Mouse (Mus musculus): ENCODE results near the gene Npcd. TPM values are rescaled to one million over a fixed set of nuclear protein-coding genes. Genes with fewer than 3 reads are reported as not detected.

The Npcd gene
- 1 to 10 TPM; 1.0 to 2.5 TPM for total RNA-seq (2021)
- long read RNA-seq, experiment 1: 0 reads
- long read RNA-seq, experiment 2: 0 reads

DNA sequence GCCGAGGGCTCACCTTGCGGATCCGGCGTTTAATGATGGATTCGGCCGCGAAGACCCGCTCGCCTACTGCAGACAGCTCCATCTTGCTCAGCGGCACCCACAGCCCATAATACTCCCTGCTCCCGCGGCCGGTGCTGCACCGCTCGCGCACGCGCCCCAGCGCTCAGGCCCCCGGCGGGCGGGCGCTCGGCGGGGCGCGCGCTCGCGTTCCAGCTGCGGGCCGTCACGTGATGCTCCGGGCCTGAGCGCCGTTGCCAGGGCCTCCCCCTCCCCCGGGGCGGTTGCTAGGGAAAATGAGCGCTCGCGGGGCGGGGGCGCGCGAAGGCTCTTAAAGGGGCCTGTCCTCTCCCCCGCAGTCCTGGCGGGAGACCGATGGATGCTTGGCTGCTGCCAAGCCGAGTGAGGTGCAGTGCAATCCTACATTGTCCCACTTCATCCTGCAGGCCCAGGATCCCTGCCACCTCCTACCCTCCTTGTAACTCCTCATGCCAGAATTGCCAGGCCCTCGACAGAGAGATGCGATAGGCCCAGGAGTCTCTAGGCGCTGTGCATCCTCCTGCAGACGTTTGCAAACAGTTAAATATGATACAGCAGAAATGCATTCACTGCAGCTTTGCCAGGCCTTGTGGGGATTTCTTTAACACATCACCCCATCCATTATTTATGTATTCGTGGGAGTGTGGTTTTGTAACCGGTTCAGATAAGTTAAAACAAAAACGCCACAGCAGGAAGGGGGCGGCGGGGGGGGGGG, at the start of gene Npcd, which contains the start of gene Cbx6:
Gene Npcd, minus strand, starts transcription at position 108 of the 751 bp plus-strand sequence.
Gene Cbx6, minus strand, starts transcription at position 559 of the 751 bp plus-strand sequence.
- DNase-seq: peak; percentile 97

DNA sequence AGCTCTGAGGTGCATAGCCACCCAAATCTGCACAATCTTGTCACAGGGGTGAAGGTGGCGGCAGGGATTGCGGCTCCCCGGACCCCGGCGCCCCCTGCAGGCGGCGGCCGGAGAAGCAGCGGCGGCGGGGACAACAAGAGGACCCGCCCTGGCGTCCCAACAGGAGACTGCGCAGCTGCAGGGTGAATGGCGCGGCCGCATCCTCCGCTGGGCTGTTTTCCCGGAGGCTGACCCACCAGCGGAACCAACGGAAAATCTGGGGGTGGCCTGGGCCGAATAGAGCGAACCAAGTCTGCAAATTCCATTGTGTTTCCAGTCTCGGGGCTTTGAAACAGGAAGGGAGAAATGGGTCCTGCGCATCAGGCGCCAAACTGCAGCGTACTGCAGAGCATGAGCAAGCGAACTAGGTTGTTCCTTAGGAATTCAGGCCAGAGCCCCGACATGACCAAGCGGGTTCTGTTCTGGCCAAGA, 49.4 kb upstream of the Npcd start:
- peak; percentile 96 for DNase-seq

DNA sequence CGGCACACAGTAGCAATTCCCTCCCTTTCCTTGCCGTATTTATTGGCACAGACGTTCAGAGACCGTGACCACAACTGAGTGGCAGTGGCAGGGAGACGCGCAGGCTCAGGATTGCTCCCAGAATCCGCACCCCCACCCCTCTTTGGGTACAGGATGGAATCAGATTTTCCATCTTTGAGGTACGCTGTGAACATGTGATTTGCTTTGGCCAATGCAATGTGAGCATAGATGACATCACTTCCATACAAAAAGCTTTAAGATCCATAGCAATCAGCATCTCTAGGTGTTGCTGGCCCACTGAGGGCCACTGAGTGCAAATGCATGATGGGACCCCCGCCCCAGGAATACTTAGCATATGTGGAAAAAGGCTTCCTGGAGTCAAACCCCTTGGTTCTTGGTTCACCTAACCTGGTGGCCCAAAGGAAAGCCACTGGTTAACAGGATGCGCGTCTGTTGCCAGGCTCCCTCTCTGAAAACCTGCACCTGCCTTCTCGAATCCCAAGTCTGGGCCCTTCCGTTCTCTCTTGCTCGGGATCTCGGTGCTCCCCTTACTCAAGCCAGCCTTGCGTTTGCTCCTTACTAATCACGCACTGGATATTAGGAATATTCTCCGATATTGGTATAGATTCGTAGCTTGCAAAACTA, 48.7 kb upstream of the Npcd start:
- DNase-seq: no peak

DNA sequence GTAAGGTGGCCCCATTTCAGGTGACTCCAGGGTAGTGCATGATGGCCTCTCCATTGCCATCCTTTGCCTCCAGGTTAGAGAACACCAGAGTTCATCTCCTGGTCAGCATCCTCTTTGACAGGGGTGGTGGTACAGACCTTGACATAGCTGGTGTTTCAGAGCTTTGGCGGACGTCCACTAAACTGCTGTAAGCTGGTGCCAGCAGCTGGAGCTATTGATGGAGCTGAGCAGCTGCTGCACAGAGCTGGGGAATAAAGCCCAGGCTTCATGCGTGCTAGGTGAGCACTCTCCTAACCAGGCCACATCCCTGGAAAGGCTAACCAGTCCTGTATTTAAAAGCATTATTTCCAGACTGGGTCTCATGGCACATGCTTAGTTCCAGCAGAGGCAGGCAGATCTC, 46.4 kb upstream of the Npcd start:
- DNase-seq: no peak

DNA sequence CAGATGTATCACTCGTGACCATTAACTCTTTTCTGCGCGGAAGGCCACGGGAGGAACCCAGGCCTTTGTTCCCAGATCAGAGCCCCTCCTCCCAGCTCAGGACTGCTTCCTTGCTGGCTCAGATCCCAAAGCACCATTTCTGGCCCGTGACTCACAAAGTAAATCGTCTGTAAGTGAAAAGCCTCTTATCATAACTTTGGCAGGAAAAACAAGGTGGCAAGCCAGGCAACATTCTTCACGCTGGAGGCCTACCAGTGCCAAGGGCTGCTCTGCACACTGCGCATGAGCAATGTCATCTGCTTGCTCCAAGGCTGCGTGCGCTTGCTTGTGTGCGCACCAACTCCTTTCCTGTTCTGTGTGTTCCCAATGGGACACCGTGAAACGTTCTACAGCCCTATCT, 45.3 kb upstream of the Npcd start:
- DNase-seq: peak; percentile 58

DNA sequence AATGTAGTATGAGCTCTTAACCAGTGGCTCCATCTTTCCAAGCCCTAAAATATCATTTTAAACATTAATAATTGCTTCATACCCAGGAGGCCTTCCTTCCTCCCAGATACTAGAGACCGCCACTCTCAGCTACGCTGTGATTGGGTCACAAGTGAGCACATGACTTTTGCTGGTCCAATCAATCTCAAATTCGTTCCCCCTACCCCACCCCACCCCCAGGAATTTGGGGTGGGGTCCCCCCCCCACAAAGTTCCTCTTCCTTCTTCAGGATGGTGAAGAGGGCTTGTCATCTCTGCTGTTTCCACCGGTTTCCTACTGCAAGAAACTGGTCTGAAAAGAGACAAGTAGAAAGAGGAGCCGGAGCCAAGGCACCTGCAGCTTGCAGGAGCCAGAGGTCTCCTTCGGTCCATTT, 44.7 kb upstream of the Npcd start:
- DNase-seq: no peak

DNA sequence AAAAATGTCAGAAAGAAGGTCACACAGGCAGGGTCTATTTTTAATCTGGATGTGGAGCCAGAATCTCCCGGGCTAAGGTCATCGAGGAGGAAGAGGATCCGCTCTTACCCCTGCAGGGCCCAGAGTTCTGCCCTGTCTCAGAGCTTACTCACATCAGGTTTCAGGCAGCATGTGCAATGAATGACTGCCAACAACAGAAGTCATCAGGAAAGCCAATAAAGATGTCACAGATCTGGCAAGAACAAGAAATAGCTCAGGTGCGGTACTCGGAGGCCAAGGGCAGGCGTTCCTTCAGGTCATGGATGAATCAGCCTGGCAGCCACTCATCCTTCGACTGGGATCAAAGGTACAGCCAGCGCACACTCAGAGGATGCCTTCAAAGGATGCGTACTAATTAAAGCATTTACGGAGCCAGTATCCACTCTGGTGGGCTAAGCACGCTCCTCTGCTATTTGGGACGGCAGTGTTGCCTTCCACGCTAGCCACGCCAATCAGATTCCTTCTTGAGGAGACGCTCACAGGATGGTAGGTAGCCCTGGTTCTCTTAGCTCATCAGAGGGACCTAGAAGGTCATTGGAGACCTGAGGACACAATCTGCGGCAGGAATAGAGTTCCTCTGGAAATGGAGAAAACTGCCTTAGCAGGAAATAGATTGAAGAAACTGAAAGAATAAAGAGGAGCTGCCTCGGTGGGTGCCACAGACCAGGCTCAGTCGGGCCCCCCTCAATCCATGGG, 41.4 kb upstream of the Npcd start:
- no peak for DNase-seq

DNA sequence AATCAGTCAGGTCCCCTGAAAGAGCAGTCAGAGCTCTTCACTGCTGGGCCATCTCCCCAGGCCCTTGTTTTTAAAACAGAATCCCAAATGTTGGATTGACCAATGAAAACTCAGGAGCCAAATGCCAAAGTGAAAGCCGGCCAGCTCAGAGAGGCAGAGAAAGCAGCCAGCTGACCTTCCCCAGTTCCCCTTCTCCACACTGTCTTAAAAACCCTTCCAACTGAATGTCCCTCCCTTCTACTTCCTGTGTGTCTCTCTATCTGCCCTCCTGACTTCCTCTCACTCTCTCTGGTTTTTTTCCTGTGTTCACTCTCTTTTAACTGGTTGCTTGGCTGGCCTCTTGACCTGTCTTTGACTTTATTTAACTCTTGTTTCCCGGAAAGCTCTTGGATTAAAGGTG, 40.0 kb upstream of the Npcd start:
- DNase-seq: no peak

DNA sequence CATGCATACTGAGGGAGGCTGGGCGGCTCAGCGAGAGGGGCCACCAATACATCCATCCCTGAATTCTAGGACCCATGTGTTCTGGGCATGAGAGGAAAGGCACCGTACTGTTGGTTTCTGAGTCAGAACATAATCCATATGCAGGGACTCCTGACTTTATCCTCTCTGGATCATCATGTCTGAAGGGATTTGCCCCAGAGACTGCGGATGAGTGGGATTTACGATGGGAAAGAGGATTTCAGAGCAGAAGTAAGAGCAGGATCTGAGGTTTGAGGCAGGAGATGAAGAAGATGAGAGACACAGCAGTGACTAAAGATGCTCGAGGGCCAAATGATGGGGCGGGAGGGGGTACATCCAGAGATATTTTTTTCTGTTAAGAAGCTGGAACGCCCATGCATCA, 39.5 kb upstream of the Npcd start:
- no peak for DNase-seq

DNA sequence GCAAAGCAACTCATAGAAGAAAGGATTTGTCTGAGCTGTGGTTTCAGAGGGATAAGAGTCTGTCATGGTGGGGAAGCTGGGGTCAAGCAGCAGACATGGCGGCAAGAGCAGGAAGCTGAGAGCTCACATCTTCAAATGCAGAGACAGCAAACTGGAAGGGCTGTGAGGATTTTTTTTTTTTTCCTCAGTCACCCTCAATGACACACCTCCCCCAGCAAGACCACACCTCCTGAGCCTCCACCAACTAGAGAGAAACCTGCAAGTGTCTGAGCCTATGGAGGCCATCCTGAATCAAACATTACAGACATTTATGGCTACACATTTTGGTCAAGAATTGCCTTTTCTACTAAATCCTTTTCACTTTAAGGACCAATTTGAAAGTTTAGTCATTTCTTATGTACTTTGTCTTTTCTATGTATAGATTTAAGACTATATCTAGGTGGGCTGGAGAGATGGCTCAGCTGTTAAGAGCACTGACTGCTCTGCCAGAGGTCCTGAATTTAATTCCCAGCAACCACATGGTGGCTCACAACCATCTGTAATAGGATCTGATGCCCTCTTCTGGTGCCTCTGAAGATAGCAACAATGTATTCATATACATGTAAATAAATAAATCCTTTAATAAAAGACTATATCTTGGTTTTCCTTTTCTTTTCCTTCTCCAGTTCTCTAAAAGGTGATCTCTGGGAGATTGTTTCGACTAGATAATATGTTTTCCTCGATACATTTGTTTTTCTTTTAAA, 33.4 kb upstream of the Npcd start:
- DNase-seq: no peak

DNA sequence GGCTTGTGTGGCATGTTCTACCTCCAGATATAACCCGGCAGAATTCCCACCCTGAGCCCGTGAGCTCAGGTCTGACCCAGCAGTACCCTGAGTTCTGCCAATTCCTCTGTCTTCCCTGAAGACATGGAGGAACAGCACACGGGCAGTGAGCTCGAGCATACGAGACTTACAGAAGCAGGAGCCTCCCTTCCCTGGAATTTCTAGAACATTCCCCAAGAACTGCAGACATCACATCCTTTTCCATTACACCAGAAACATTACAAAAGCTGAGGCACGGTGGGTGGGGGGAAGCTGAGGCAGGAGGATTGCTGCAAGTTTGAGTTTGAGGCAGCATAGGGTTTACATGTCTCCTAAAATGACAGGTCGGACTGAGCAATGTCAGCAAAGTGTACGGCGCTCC, 25.8 kb upstream of the Npcd start:
- no peak for DNase-seq

DNA sequence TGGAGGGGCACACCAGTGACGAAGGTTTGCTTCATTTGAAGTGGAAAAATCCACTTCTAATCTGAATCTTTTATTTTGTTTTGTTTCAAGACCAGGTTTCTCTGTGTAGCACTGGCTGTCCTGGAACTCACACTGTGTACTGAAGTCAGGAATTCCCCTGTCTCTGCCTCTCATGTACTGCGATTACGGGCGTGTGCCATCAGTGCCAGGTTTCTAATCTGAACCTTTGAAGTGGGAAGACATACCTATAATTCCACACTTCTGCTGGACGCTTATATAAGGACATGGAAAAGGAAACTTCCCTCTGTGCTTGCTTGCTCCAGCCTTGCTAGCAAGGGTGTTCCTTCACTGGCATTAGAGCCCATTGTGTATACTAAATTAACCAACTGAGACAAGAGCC, 24.9 kb upstream of the Npcd start:
- no peak for DNase-seq

DNA sequence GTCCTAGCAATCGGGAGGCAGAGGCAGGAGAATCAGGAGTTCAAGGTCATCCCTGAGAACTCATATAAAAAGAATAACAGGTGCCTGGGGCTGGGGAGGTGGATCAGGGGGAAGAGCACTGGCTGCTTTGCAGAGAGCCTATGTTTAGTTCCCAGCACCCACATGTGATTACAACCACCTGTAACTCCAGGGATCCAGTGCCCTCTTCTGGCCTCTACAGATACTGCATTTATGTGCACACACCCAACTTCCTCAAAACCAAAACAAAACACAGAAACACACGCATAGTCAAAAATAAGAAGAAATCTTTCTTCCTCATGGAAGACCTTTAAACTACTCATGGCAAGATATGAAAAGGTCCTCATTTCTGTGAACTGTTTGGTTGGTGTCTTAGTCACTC, 16.1 kb upstream of the Npcd start:
- no peak for DNase-seq

DNA sequence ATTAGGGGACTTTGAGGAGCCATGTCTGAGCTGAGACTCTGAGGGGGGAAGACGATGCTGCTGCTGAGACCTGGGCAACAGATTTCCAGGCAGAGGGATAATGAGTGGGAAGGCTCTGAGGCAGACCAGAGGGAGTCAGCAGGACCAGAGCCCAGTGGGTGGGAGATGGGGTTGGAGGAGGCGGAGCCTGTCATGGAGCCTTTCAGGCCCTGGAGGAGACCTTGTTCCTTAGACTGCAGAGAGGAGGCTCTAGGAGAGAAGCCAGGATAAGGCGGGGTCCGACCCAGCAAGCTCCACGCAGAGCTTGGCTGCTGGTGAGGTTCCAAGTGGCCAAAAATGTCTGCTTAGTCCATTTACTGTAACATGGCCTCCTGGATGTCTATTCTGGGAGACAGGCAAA, 13.1 kb upstream of the Npcd start:
- peak; percentile 67 for DNase-seq

DNA sequence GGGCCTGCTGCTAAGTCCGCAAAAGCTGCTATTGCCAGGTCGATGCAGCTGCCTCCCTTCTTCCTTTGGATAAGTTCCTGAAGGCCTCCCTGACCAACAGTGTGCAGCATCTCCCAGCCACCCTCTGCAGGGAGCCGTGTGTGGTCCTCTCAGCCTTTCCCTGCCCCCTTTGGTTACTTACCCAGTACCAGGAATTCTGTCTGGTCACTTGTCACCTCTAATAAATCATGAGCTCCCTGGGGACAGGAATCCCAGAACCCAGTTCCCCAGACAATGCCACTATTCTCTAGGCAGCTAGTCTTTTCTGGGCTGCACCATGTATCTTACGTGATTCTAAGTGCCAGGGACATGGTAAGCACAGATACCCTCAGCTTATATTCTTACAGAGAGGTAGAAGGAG, 11.9 kb upstream of the Npcd start:
- DNase-seq: no peak

DNA sequence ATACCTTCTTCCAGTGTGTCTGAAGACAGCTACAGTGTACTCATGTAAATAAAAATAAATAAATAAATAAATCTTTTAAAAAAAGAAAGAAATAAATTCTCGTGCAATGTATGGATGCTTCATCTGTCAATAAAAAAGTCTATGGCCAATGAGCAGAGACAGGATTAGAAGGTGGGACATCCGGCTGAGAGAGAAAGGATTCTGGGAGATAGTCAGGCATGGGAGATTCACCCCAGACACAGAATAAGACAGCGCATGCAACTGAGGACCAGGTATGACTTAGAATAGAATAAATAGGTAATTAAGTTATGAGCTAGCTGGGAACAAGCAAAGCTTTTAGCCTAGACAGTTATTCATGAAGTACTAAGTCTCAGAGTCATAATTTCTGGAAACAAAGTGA, 8.9 kb upstream of the Npcd start:
- no peak for DNase-seq

DNA sequence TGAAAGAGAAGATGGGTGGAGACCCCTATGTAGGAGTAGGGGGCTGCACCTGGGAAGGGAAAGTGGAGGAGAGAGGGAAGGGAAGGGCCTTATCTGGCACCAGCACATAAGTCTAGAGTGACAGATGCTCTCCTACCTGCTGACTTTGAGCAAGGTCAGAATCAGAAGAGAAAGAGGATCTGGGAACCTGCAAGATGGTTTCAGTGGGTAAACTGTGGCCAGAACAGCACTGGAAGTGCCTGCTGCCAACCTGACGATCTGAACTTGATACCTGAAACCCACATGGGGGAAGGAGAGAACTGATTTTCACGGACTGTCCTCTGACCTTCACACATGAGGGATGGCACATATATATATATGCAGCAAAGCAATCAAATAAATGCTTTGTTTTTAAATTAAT, 6.2 kb upstream of the Npcd start:
- DNase-seq: no peak

DNA sequence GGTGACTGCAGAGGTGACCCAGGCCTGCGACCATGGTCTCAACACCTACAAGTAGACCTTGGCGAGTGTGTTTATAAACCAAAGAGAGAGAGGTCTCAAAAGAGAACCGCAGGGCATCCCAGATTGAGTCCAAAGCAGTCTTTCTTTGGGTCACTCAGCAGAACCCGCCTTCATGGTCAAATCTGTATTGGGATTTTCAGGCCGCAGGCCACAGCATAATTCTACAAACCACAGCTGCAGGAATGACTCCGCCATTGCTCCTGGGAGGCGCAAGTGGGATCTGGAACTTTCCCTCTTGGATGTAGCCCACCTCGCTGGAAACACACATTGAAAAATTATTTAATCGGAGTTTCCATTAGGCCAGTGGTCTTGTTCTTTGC, 834 bp upstream of the Npcd start:
- DNase-seq: no peak

DNA sequence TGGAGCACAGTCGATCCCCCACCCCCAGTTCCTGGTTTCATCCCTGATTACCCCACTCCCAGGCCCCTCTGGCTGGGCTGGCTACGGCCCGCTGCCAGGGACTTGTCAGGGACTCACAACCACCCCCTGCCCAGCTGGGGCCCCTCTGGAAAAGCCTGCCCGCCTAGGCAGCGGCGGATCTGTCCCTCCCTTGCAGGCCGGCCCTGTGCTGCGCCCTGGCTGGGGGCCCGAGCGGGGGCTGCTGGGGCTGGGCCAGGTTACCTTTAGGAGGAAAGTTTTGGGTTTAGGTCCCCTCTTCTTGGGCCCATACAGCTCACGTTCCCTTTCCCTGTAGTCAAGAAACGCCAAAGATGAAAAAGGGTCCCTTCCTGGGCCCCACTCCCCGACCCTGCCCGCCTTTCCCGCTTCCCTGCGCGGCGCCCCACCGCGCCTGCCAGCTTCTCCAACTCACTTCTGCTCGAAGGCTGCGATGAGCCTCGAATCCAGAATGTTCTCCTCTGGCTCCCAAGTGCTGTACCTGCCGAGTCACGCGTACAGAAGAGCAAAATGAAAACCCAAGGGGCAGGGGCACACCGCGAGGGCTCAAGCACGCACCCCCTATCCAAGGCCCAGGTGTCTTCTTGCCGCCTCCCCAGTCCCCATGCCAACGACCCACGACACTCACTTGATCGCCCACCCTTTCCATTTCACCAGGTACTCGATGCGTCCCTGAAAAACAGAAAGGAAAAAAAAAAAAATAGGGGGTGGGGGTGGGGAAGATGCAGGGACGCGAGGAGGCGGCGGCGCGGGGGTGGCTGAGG, 586 bp downstream of the Npcd start:
- peak; percentile 37 for DNase-seq

DNA sequence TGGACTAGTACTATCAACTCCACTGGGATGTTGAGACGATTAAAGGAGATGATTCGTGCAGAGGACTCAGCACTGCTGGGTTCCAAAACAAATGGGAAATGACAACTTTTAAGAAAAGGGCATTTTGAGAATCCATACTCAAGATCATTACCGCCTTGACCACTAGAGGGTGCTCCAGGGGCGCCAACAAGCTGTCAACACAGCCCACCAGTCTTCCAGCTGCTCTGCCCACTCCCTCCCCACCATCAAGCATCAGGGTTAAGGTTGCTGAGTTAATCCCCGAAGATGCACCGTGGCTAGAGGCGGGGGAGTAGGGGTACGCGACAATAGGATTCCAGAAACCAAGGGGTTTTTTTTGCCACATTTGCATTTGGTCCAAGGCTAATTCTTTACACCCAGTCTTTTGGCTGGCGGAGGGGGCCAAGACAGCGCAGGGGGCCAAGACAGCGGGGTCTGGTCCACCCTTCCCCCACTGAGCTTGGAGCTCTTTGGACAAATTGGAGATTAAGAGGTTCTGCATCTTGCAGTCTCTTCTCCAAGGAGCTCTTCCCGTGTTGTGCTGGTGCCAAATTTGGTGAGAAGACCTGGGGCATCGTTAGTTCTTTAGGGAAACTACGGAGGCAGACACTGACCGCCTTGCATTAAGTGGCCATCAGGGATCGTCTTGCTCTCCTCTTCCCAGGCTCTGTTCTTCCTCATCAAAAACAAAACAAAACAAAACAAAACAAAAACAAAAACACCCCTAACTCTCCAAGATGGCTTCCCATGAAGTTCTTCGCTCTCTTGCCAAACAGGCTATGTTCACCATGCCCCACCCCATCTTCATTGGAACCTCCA, 1.8 kb downstream of the Npcd start:
- DNase-seq: peak; percentile 83

DNA sequence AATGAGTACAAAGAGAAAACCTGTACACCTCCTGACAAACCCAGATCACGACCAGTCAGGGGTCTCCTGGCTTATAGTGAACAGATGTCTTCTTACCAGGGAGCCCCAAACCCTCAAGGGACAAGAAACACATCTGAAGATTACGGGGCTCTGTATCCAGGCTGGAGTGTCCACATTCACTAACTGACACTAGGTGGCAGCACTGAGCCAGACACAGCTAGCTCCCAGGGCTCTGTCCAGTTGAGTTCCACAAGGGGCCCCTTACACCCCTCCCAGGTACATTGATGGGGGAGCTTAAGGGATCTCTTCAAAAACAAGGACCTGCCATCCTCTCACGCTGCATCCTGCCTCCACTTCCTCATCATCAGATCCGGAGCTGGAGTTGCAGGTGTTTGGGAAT, 3.6 kb downstream of the Npcd start:
- DNase-seq: peak; percentile 75

All from gastrocnemius, postnatal 10 days (tissue).